Comparison of ENCODE assay signal across 21 mouse cellular contexts in genomic region chr11:6963600-6963999, GRCm38 (mm10).
DNase-seq lines count a peak whose midpoint lies in the region; ATAC-seq and TF ChIP-seq lines count a peak whose summit lies in the region.
"Had no signal": no experiment of that assay in that cellular context is flagged by ENCODE, and none has a peak within 500 bp of the region (broad histone marks: within the 10 kb centered on the region; RNA-seq: fewer than 3 reads in every experiment).

No protein-coding gene starts in this region.

- in situ Hi-C loops in Patski (cut with MboI; ENCODE audit: low pct_unique_long_range_greater_than_20kb) = no loop called here

- no peak for TF ChIP-seq CTCF in lung, postnatal 0 days (IDR thresholded peaks at IDR 0.05)
- TF ChIP-seq CTCF in Patski (IDR thresholded peaks at IDR 0.05) = no peak

- 0 out of 2 replicates have a peak, but pooled peaks have one; percentile 9 for TF ChIP-seq EP300 in lung, postnatal 0 days (IDR thresholded peaks at IDR 0.05)

- peak; percentile 45 for DNase-seq in heart, embryonic 10.5 days (ENCODE audit: low spot score)
- DNase-seq in heart, adult 18-20 months = no peak
- DNase-seq in lung, postnatal 0 days (ENCODE audit: low spot score) = peak; percentile 25
- DNase-seq in lung, adult 18-20 months = no peak
- peak; percentile 20 for DNase-seq in Patski (ENCODE audit: low read depth, low spot score)
- DNase-seq: adrenal gland, adult 2 months; adrenal gland, postnatal 25 days; B cell, adult 2 months; forebrain, postnatal 0 days; gastrocnemius, adult 2 months; gastrocnemius, postnatal 25 days had no signal

- peaks cover 3% of the 10 kb centered on the region; the same call in 1 of the 2 replicates for H3K9me3 ChIP-seq in heart, embryonic 10.5 days
- H3K9me3 ChIP-seq in lung, postnatal 0 days (ENCODE audit: low read length) = no peaks in the 10 kb centered on the region
- H3K9me3 ChIP-seq: embryonic facial prominence, embryonic 12.5 days; forebrain, embryonic 13.5 days; intestine, embryonic 15.5 days had no signal

- no peaks in the 10 kb centered on the region for H3K36me3 ChIP-seq in heart, embryonic 10.5 days
- H3K36me3 ChIP-seq in lung, postnatal 0 days (ENCODE audit: insufficient read depth, low read length) = no peaks in the 10 kb centered on the region
- H3K36me3 ChIP-seq: embryonic facial prominence, embryonic 12.5 days; G1E; hindbrain, embryonic 10.5 days; intestine, embryonic 15.5 days had no signal

- no peaks in the 10 kb centered on the region for H3K27me3 ChIP-seq in heart, embryonic 10.5 days (ENCODE audit: insufficient read depth, poor library complexity, severe bottlenecking)
- no peaks in the 10 kb centered on the region for H3K27me3 ChIP-seq in lung, postnatal 0 days (replicated peaks; ENCODE audit: insufficient read depth, low read length)
- no peaks in the 10 kb centered on the region for H3K27me3 ChIP-seq in Patski
- H3K27me3 ChIP-seq: embryonic facial prominence, embryonic 12.5 days; forebrain, embryonic 13.5 days; intestine, embryonic 15.5 days had no signal

- H3K9ac ChIP-seq in lung, postnatal 0 days (replicated peaks; ENCODE audit: low read depth) = no peak overlapping the region
- H3K9ac ChIP-seq: embryonic facial prominence, embryonic 12.5 days; forebrain, embryonic 13.5 days; forebrain, postnatal 0 days; hindbrain, embryonic 14.5 days; intestine, embryonic 15.5 days had no signal

- ATAC-seq in lung, postnatal 0 days = no peak
- ATAC-seq in Patski = peak; percentile 86
- no peak for ATAC-seq in erythroid progenitor cell, adult 5-6 weeks (replicated peaks; ENCODE audit: low FRiP score, poor library complexity, severe bottlenecking)
- ATAC-seq in frontal cortex, adult (ENCODE audit: low TSS enrichment) = no peak
- ATAC-seq: CD4-positive, CD25-positive, alpha-beta regulatory T cell, adult 4 months; forebrain, embryonic 13.5 days; forebrain, postnatal 0 days; intestine, embryonic 15.5 days had no signal

- WGBS in heart, embryonic 10.5 days = 74% methylated on average over 3 of the region's 3 CpGs
- 43% methylated on average over 3 of the region's 3 CpGs for WGBS in lung, postnatal 0 days

- POLR2A ChIA-PET in Patski (lab: Charles Lee) = no interaction called here

- no peak overlapping the region for H3K4me2 ChIP-seq in lung, postnatal 0 days (replicated peaks; ENCODE audit: low read depth, low read length)
- H3K4me2 ChIP-seq: embryonic facial prominence, embryonic 12.5 days; forebrain, embryonic 13.5 days; heart, embryonic 11.5 days; hindbrain, embryonic 14.5 days; intestine, embryonic 15.5 days had no signal

- CTCF ChIA-PET in Patski (lab: Charles Lee) = interaction anchor here (0.7 to 1.1 kb wide), 2 partner anchors 10 to 301 kb away, joined by 3 read pairs; no protein-coding TSS in a partner anchor

- no peak overlapping the region for H3K4me3 ChIP-seq in heart, embryonic 10.5 days
- no peak overlapping the region for H3K4me3 ChIP-seq in lung, postnatal 0 days (ENCODE audit: low read depth, low read length)
- H3K4me3 ChIP-seq: embryonic facial prominence, embryonic 12.5 days; forebrain, embryonic 13.5 days; gastrocnemius, adult 2 months; hindbrain, embryonic 10.5 days; intestine, embryonic 15.5 days had no signal

- no peak overlapping the region for H3K27ac ChIP-seq in heart, embryonic 10.5 days
- no peak overlapping the region for H3K27ac ChIP-seq in lung, postnatal 0 days (ENCODE audit: low read length)
- H3K27ac ChIP-seq: embryonic facial prominence, embryonic 12.5 days; forebrain, embryonic 13.5 days; gastrocnemius, adult 2 months; hindbrain, embryonic 10.5 days; hindbrain, embryonic 14.5 days; intestine, embryonic 15.5 days had no signal

- H3K4me1 ChIP-seq in heart, embryonic 10.5 days = no peaks in the 10 kb centered on the region
- no peaks in the 10 kb centered on the region for H3K4me1 ChIP-seq in lung, postnatal 0 days (ENCODE audit: insufficient read depth, low read depth, low read length)
- H3K4me1 ChIP-seq: embryonic facial prominence, embryonic 12.5 days; forebrain, embryonic 13.5 days; intestine, embryonic 15.5 days had no signal

Comparison
In these comparisons a context has a peak if more than half of its experiments do, and no peak if none do; other contexts are left out.
1. DNase-seq: peak in heart, embryonic 10.5 days (single experiment), lung, postnatal 0 days (single experiment) and Patski (single experiment); none in heart, adult 18-20 months (0 of 2) and lung, adult 18-20 months (0 of 2).